Mouse (Mus musculus) brain, embryonic 14.5 days (tissue): Measurements from ENCODE around the gene Il7r.

Experiments used
- CTCF ChIP-seq: fragments of 200-500 bp; IDR thresholded peaks from 2 replicates; pipeline ENCODE4 v1.5.1; 2012; ENCODE audit warnings: inconsistent platforms, mild to moderate bottlenecking, moderate library complexity, borderline replicate concordance; ENCODE audit not compliant: insufficient read depth, insufficient read length; ENCODE audit errors: extremely low read depth
- POLR2A ChIP-seq: fragments of 200-500 bp; IDR thresholded peaks from 2 replicates; pipeline ENCODE4 v1.6.1; 2012; ENCODE audit warnings: mild to moderate bottlenecking, inconsistent platforms, borderline replicate concordance; ENCODE audit not compliant: poor library complexity, insufficient read depth, insufficient read length, severe bottlenecking; ENCODE audit errors: extremely low read depth

- TF ChIP-seq CTCF (no peak), POLR2A (no peak)
Measured at GRCm38 (mm10) chr15:9492077-9492476, 37.9 kb downstream of the Il7r start.
